Mouse (Mus musculus): ENCODE results near the gene Txnrd2.

Gene Txnrd2

GRCm38 (mm10) chr16:18418756-18419602 is 7.2 kb upstream of the Txnrd2 start:
- Histone ChIP-seq H3K36me3 (ENCODE audit: insufficient read depth, low read length) (0 out of 2 replicates have a peak, but pooled peaks cover 8% of the 10 kb centered on the region), H3K4me3 (replicated peaks; ENCODE audit: low read length) (no peak overlapping the region), H3K27me3 (ENCODE audit: insufficient read depth, low read length) (no peaks in the 10 kb centered on the region), H3K4me1 (replicated peaks; ENCODE audit: low read depth, low read length) (peaks cover 24% of the 10 kb centered on the region), H3K9me3 (ENCODE audit: low read length) (no peaks in the 10 kb centered on the region)
- TF ChIP-seq POU5F1 (IDR thresholded peaks at IDR 0.05; ENCODE audit: borderline replicate concordance, low read length) (no peak), NANOG (IDR thresholded peaks at IDR 0.05; ENCODE audit: borderline replicate concordance, low read length) (no peak), CTCF (conservative IDR thresholded peaks at IDR 0.05; ENCODE audit: low read length) (no peak)

- no peaks in the 10 kb centered on the region for H3K9me3 ChIP-seq (ENCODE audit: low read length)
- peaks cover 27% of the 10 kb centered on the region for H3K4me1 ChIP-seq (replicated peaks; ENCODE audit: low read depth, low read length)
- H3K4me3 ChIP-seq (replicated peaks; ENCODE audit: low read length): no peak overlapping the region
- H3K36me3 ChIP-seq (ENCODE audit: insufficient read depth, low read length): 0 out of 2 replicates have a peak, but pooled peaks cover 8% of the 10 kb centered on the region
- H3K27me3 ChIP-seq (ENCODE audit: insufficient read depth, low read length): no peaks in the 10 kb centered on the region
- no peak for TF ChIP-seq POU5F1 (IDR thresholded peaks at IDR 0.05; ENCODE audit: borderline replicate concordance, low read length)
- no peak for TF ChIP-seq CTCF (conservative IDR thresholded peaks at IDR 0.05; ENCODE audit: low read length)
- no peak for TF ChIP-seq NANOG (IDR thresholded peaks at IDR 0.05; ENCODE audit: borderline replicate concordance, low read length)
Observed at GRCm38 (mm10) chr16:18419603-18420026, 6.6 kb upstream of the Txnrd2 start.

GRCm38 (mm10) chr16:18420571-18420970 is 5.6 kb upstream of the Txnrd2 start:
- TF ChIP-seq NANOG (IDR thresholded peaks at IDR 0.05; ENCODE audit: borderline replicate concordance, low read length): no peak
- peaks cover 5% of the 10 kb centered on the region; the same call in 1 of the 2 replicates for H3K27me3 ChIP-seq (ENCODE audit: insufficient read depth, low read length)
- H3K4me1 ChIP-seq (replicated peaks; ENCODE audit: low read depth, low read length): peaks cover 36% of the 10 kb centered on the region
- H3K36me3 ChIP-seq (ENCODE audit: insufficient read depth, low read length): 0 out of 2 replicates have a peak, but pooled peaks cover 8% of the 10 kb centered on the region
- H3K9me3 ChIP-seq (ENCODE audit: low read length): no peaks in the 10 kb centered on the region
- H3K4me3 ChIP-seq (replicated peaks; ENCODE audit: low read length): no peak overlapping the region

- TF ChIP-seq CTCF (conservative IDR thresholded peaks at IDR 0.05; ENCODE audit: low read length): no peak
- no peak for TF ChIP-seq NANOG (IDR thresholded peaks at IDR 0.05; ENCODE audit: borderline replicate concordance, low read length)
- no peak for TF ChIP-seq POU5F1 (IDR thresholded peaks at IDR 0.05; ENCODE audit: borderline replicate concordance, low read length)
- H3K36me3 ChIP-seq (ENCODE audit: insufficient read depth, low read length): 0 out of 2 replicates have a peak, but pooled peaks cover 8% of the 10 kb centered on the region
Observed at GRCm38 (mm10) chr16:18423203-18423914, 2.8 kb upstream of the Txnrd2 start.

GRCm38 (mm10) chr16:18423915-18424265 is 2.3 kb upstream of the Txnrd2 start:
- H3K36me3 ChIP-seq (ENCODE audit: insufficient read depth, low read length): 0 out of 2 replicates have a peak, but pooled peaks cover 5% of the 10 kb centered on the region
- TF ChIP-seq POU5F1 (IDR thresholded peaks at IDR 0.05; ENCODE audit: borderline replicate concordance, low read length) (no peak), CTCF (conservative IDR thresholded peaks at IDR 0.05; ENCODE audit: low read length) (no peak), NANOG (IDR thresholded peaks at IDR 0.05; ENCODE audit: borderline replicate concordance, low read length) (no peak)

More at GRCm38 (mm10) chr16:18423203-18423914, 2.8 kb upstream of the Txnrd2 start:
- no peak overlapping the region for H3K4me3 ChIP-seq (replicated peaks; ENCODE audit: low read length)
- peaks cover 8% of the 10 kb centered on the region for H3K27me3 ChIP-seq (ENCODE audit: insufficient read depth, low read length)
- H3K9me3 ChIP-seq (ENCODE audit: low read length): no peaks in the 10 kb centered on the region
- peaks cover 36% of the 10 kb centered on the region for H3K4me1 ChIP-seq (replicated peaks; ENCODE audit: low read depth, low read length)

GRCm38 (mm10) chr16:18424364-18425045 is 1.7 kb upstream of the Txnrd2 start:
- Histone ChIP-seq H3K4me1 (replicated peaks; ENCODE audit: low read depth, low read length) (peaks cover 32% of the 10 kb centered on the region), H3K36me3 (ENCODE audit: insufficient read depth, low read length) (0 out of 2 replicates have a peak, but pooled peaks cover 5% of the 10 kb centered on the region), H3K9me3 (ENCODE audit: low read length) (no peaks in the 10 kb centered on the region), H3K27me3 (ENCODE audit: insufficient read depth, low read length) (peaks cover 8% of the 10 kb centered on the region), H3K4me3 (replicated peaks; ENCODE audit: low read length) (no peak overlapping the region)
- no peak for TF ChIP-seq POU5F1 (IDR thresholded peaks at IDR 0.05; ENCODE audit: borderline replicate concordance, low read length)
- TF ChIP-seq CTCF (conservative IDR thresholded peaks at IDR 0.05; ENCODE audit: low read length): no peak
- TF ChIP-seq NANOG (IDR thresholded peaks at IDR 0.05; ENCODE audit: borderline replicate concordance, low read length): no peak

More at GRCm38 (mm10) chr16:18423915-18424265, 2.3 kb upstream of the Txnrd2 start:
- no peaks in the 10 kb centered on the region for H3K9me3 ChIP-seq (ENCODE audit: low read length)
- H3K4me1 ChIP-seq (replicated peaks; ENCODE audit: low read depth, low read length): peaks cover 34% of the 10 kb centered on the region
- H3K27me3 ChIP-seq (ENCODE audit: insufficient read depth, low read length): peaks cover 8% of the 10 kb centered on the region
- H3K4me3 ChIP-seq (replicated peaks; ENCODE audit: low read length): no peak overlapping the region

GRCm38 (mm10) chr16:18425475-18426214 is 539 bp upstream of the Txnrd2 start:
- peaks cover 8% of the 10 kb centered on the region for H3K27me3 ChIP-seq (ENCODE audit: insufficient read depth, low read length)
- peak overlapping the region; percentile 90 for H3K4me3 ChIP-seq (replicated peaks; ENCODE audit: low read length)

More at GRCm38 (mm10) chr16:18425475-18426214, 539 bp upstream of the Txnrd2 start:
- Histone ChIP-seq H3K36me3 (ENCODE audit: insufficient read depth, low read length) (0 out of 2 replicates have a peak, but pooled peaks cover 5% of the 10 kb centered on the region), H3K9me3 (ENCODE audit: low read length) (no peaks in the 10 kb centered on the region), H3K4me1 (replicated peaks; ENCODE audit: low read depth, low read length) (peaks cover 30% of the 10 kb centered on the region)
- TF ChIP-seq POU5F1 (IDR thresholded peaks at IDR 0.05; ENCODE audit: borderline replicate concordance, low read length) (no peak), CTCF (conservative IDR thresholded peaks at IDR 0.05; ENCODE audit: low read length) (no peak), NANOG (IDR thresholded peaks at IDR 0.05; ENCODE audit: borderline replicate concordance, low read length) (no peak)
